Mouse (Mus musculus): ENCODE data around the gene Trio. TPM values are rescaled to one million over a fixed set of nuclear protein-coding genes. Genes with fewer than 3 reads are reported as not detected.

Gene Trio
- polyA plus RNA-seq, 1 experiment from 2014 or later: 60.8 TPM

- Histone ChIP-seq H3K4me2 (ENCODE audit: low read depth, low read length) (0 out of 2 replicates have a peak overlapping the region, but pooled peaks have one; percentile 4), H3K9ac (ENCODE audit: low read depth, low read length) (no peak overlapping the region), H3K4me1 (ENCODE audit: control insufficient read depth, insufficient read depth, low read length) (peaks cover 4% of the 10 kb centered on the region; the same call in 1 of the 2 replicates), H3K9me3 (ENCODE audit: control insufficient read depth, low read length) (no peaks in the 10 kb centered on the region), H3K4me3 (ENCODE audit: low read depth, low read length) (no peak overlapping the region), H3K27ac (replicated peaks; ENCODE audit: low read depth, low read length) (peak overlapping the region; percentile 52), H3K36me3 (ENCODE audit: control insufficient read depth, insufficient read depth, low read length) (no peaks in the 10 kb centered on the region), H3K27me3 (replicated peaks; ENCODE audit: control insufficient read depth, insufficient read depth, low read length) (no peaks in the 10 kb centered on the region)
- DNase-seq (ENCODE audit: low spot score) (peak; percentile 87), ATAC-seq (ENCODE audit: low read depth) (no peak)
- 23% methylated on average over 9 of the region's 9 CpGs for WGBS
These were observed 343.0 kb downstream of the Trio start for GRCm38 (mm10) chr15:27682619-27683018.

GRCm38 (mm10) chr15:27681419-27682187 lies 344.0 kb downstream of the Trio start, which contains the start of gene Otulinl:
Gene Otulinl, minus strand, starts transcription at chr15:27681579.
- 2% methylated on average over 39 of the region's 59 CpGs for WGBS
- peak; percentile 100 for ATAC-seq (ENCODE audit: low read depth)
- H3K27me3 ChIP-seq (replicated peaks; ENCODE audit: control insufficient read depth, insufficient read depth, low read length): no peaks in the 10 kb centered on the region
- peak; percentile 95 for DNase-seq (ENCODE audit: low spot score)
- H3K9me3 ChIP-seq (ENCODE audit: control insufficient read depth, low read length): no peaks in the 10 kb centered on the region
- peaks cover 4% of the 10 kb centered on the region; the same call in 1 of the 2 replicates for H3K4me1 ChIP-seq (ENCODE audit: control insufficient read depth, insufficient read depth, low read length)
- H3K9ac ChIP-seq (ENCODE audit: low read depth, low read length): peak within 1 kb of the TSS; percentile 74
- H3K27ac ChIP-seq (replicated peaks; ENCODE audit: low read depth, low read length): peak within 1 kb of the TSS; percentile 74
- H3K4me3 ChIP-seq (ENCODE audit: low read depth, low read length): peak within 1 kb of the TSS; percentile 72
- H3K36me3 ChIP-seq (ENCODE audit: control insufficient read depth, insufficient read depth, low read length): no peaks in the 10 kb centered on the region
- peak within 1 kb of the TSS; percentile 74 for H3K4me2 ChIP-seq (ENCODE audit: low read depth, low read length)

- Histone ChIP-seq H3K4me1 (ENCODE audit: control insufficient read depth, insufficient read depth, low read length) (peaks cover 4% of the 10 kb centered on the region; the same call in 1 of the 2 replicates), H3K27ac (replicated peaks; ENCODE audit: low read depth, low read length) (no peak overlapping the region), H3K36me3 (ENCODE audit: control insufficient read depth, insufficient read depth, low read length) (no peaks in the 10 kb centered on the region), H3K9ac (ENCODE audit: low read depth, low read length) (peak overlapping the region; percentile 74), H3K27me3 (replicated peaks; ENCODE audit: control insufficient read depth, insufficient read depth, low read length) (no peaks in the 10 kb centered on the region), H3K4me2 (ENCODE audit: low read depth, low read length) (peak overlapping the region; percentile 74), H3K4me3 (ENCODE audit: low read depth, low read length) (peak overlapping the region; percentile 72), H3K9me3 (ENCODE audit: control insufficient read depth, low read length) (no peaks in the 10 kb centered on the region)
- 4% methylated on average over 17 of the region's 28 CpGs for WGBS
- ATAC-seq (ENCODE audit: low read depth) (peak; percentile 35; the same call in 1 of the 2 replicates), DNase-seq (ENCODE audit: low spot score) (peak; percentile 32)
These were observed 344.7 kb downstream of the Trio start for GRCm38 (mm10) chr15:27680997-27681396.

Other genes with a start within 250 kb of the Trio start
- gene Dnah5, start 177.9 kb upstream of the Trio start, polyA plus RNA-seq (2014; fragmentation: Nextera tagmentation; extraction: Ambion mirVana): 0.24 and 0.72 TPM in 2 replicates

All from embryonic facial prominence, embryonic 14.5 days (tissue).